Mouse (Mus musculus) gastrocnemius, adult 8-10 months (tissue): ENCODE results near the gene Apex1. TPM values are rescaled to one million over a fixed set of nuclear protein-coding genes. Genes with fewer than 3 reads are reported as not detected.
"Not testable (repeated sequence)": the region's sequence is repeated elsewhere in the genome, so short reads cannot be mapped to it uniquely, and the experiment has no call there.

Experiments
- DNase-seq, 2 experiments: peaks; one replicate each; pipeline ENCODE4 v3.0.0; 2022; ENCODE audit warnings: low spot score in 2 of 2
- total RNA-seq, 4 experiments: library from RNA; stranded (reverse); gene quantifications; 2 replicates each; pipeline ENCODE4 v1.2.4; 2022

Apex1 gene
- total RNA-seq, 4 experiments from 2014 or later = 30.8 to 35.9 (median 33.3) TPM

GRCm38 (mm10) chr14:50925111-50925920 lies 548 bp downstream of the Apex1 start:
- no peak for DNase-seq

GRCm38 (mm10) chr14:50927366-50927765 lies 2.6 kb downstream of the Apex1 start:
- DNase-seq = no peak

- no peak for DNase-seq
Measured at GRCm38 (mm10) chr14:50929951-50930350, 5.2 kb downstream of the Apex1 start.

GRCm38 (mm10) chr14:50930377-50930753 lies 5.6 kb downstream of the Apex1 start:
- peak in 1 of 2 experiments; percentile 64 for DNase-seq

GRCm38 (mm10) chr14:50930754-50931492 lies 6.2 kb downstream of the Apex1 start, which contains the start of the genes Pip4p1 and Pnp:
Gene Pip4p1 (minus strand): TSS chr14:50930856.
Gene Pnp (plus strand): TSS chr14:50931082.
- DNase-seq = peak; percentile 98 to 99

GRCm38 (mm10) chr14:50931493-50932020 lies 6.8 kb downstream of the Apex1 start:
- DNase-seq = no peak

GRCm38 (mm10) chr14:50936649-50937048 lies 11.9 kb downstream of the Apex1 start:
- no peak for DNase-seq

- no peak for DNase-seq
Measured at GRCm38 (mm10) chr14:50938119-50938908, 13.5 kb downstream of the Apex1 start.

- no peak for DNase-seq
Measured at GRCm38 (mm10) chr14:50938940-50939339, 14.2 kb downstream of the Apex1 start.

- DNase-seq = peak; percentile 91 to 92
Measured at GRCm38 (mm10) chr14:50943932-50944667, 19.3 kb downstream of the Apex1 start, which contains the start of gene Gm49342. Gene Gm49342 (plus strand): TSS chr14:50944517.

- DNase-seq = not testable (repeated sequence)
Measured at GRCm38 (mm10) chr14:50944668-50945033, 19.9 kb downstream of the Apex1 start.

GRCm38 (mm10) chr14:50945081-50945480 lies 20.3 kb downstream of the Apex1 start:
- not testable (repeated sequence) for DNase-seq

- not testable (repeated sequence) for DNase-seq
Measured at GRCm38 (mm10) chr14:50945526-50945925, 20.8 kb downstream of the Apex1 start.

GRCm38 (mm10) chr14:50955487-50955886 lies 30.7 kb downstream of the Apex1 start:
- no peak for DNase-seq

GRCm38 (mm10) chr14:50955942-50956508 lies 31.3 kb downstream of the Apex1 start, which contains the start of gene Pnp2:
Gene Pnp2 (plus strand): TSS chr14:50955992.
- DNase-seq = peak; percentile 16 to 33

GRCm38 (mm10) chr14:50956724-50957123 lies 32.0 kb downstream of the Apex1 start:
- DNase-seq = not testable (repeated sequence)

GRCm38 (mm10) chr14:50957146-50957545 lies 32.4 kb downstream of the Apex1 start:
- not testable (repeated sequence) for DNase-seq

GRCm38 (mm10) chr14:50958289-50958995 lies 33.7 kb downstream of the Apex1 start:
- not testable (repeated sequence) for DNase-seq

- DNase-seq = no peak
Measured at GRCm38 (mm10) chr14:50968216-50968980, 43.6 kb downstream of the Apex1 start.
